Mouse (Mus musculus) kidney, adult 2 months (tissue): ENCODE measurements around the gene Vwa7. TPM values are rescaled to one million over a fixed set of nuclear protein-coding genes. Genes with fewer than 3 reads are reported as not detected.
"Not testable (repeated sequence)": the region's sequence is repeated elsewhere in the genome, so short reads cannot be mapped to it uniquely, and the experiment has no call there.

Experiments used
- DNase-seq: peaks from one replicate; pipeline ENCODE4 v3.0.0; 2021
- H3K27ac ChIP-seq: fragments of 200-500 bp; 2 replicates; pipeline ENCODE4 v1.5.1; 2012; ENCODE audit warnings: low read depth, low read length, control low read depth, inconsistent platforms; ENCODE audit not compliant: insufficient read depth
- H3K27me3 ChIP-seq: fragments of 200-500 bp; replicated peaks from 2 replicates; pipeline ENCODE4 v1.6.1; 2012; ENCODE audit warnings: mild to moderate bottlenecking, moderate library complexity, low read length, inconsistent platforms; ENCODE audit not compliant: control insufficient read depth, insufficient read depth
- H3K36me3 ChIP-seq: fragments of 200-500 bp; 2 replicates; pipeline ENCODE4 v1.6.1; 2012; ENCODE audit warnings: mild to moderate bottlenecking, moderate library complexity, low read length, inconsistent platforms; ENCODE audit not compliant: control insufficient read depth, insufficient read depth
- H3K4me1 ChIP-seq: fragments of 200-500 bp; 2 replicates; pipeline ENCODE4 v1.6.1; 2011; ENCODE audit warnings: low read length; ENCODE audit not compliant: control insufficient read depth, insufficient read depth
- H3K4me3 ChIP-seq: fragments of 200-500 bp; 2 replicates; pipeline ENCODE4 v1.5.1; 2011; ENCODE audit warnings: mild to moderate bottlenecking, low read depth, low read length, control low read depth; ENCODE audit not compliant: insufficient read depth
- CTCF ChIP-seq: fragments of 200-500 bp; conservative IDR thresholded peaks from 2 replicates; pipeline ENCODE4 v1.5.1; 2011; ENCODE audit warnings: low read depth, mild to moderate bottlenecking, control low read depth, low read length, moderate library complexity, mixed read lengths; ENCODE audit not compliant: insufficient read depth, insufficient read length
- POLR2A ChIP-seq: fragments of 200-500 bp; IDR thresholded peaks from one replicate; pipeline ENCODE4 v1.6.1; 2011; ENCODE audit warnings: low read depth, low read length, control low read depth
- WGBS: fragments of 180-500 bp; shearing (Covaris S2); methylation state at CpG from one replicate; pipeline ENCODE4 v1.1.7; 2018; 5-methylcytosine and 5-hydroxymethylcytosine counted together
- polyA plus RNA-seq: library from polyadenylated mRNA; depleted of rRNA; stranded (reverse); fragments of >200 nt; gene quantifications from 2 replicates; pipeline ENCODE4 v1.2.3, GENCODE M21; 2012; rRNA removed

Gene Vwa7
- 0.80 and 0.89 TPM in 2 replicates for polyA plus RNA-seq

- TF ChIP-seq CTCF, result no peak
- TF ChIP-seq POLR2A, result no peak
- WGBS, result 36% methylated on average over 12 of the region's 12 CpGs
- Histone ChIP-seq H3K36me3 (no peaks in the 10 kb centered on the region; the same call in 1 of the 2 replicates), H3K27me3 (no peaks in the 10 kb centered on the region), H3K27ac (no peak within 1 kb of the TSS), H3K4me1 (no peaks in the 10 kb centered on the region), H3K4me3 (no peak within 1 kb of the TSS)
- DNase-seq, result peak; percentile 58
Measured at GRCm38 (mm10) chr17:35016376-35016775, at the start of gene Vwa7. Gene Vwa7 (plus strand): TSS chr17:35016579.

- H3K4me3 ChIP-seq, DNase-seq, H3K36me3 ChIP-seq, H3K4me1 ChIP-seq, H3K27me3 ChIP-seq, H3K27ac ChIP-seq: not testable (repeated sequence)
- 68% methylated on average over 9 of the region's 11 CpGs for WGBS
Measured at GRCm38 (mm10) chr17:34969822-34970221, 46.6 kb upstream of the Vwa7 start, which contains the start of gene Gm20481. Gene Gm20481 (plus strand): TSS chr17:34969912.

GRCm38 (mm10) chr17:34970850-34971249, 45.5 kb upstream of the Vwa7 start:
- H3K4me1 ChIP-seq, H3K27me3 ChIP-seq, DNase-seq, H3K36me3 ChIP-seq, H3K4me3 ChIP-seq, H3K27ac ChIP-seq: not testable (repeated sequence)
- WGBS, result 35% methylated on average over 25 of the region's 37 CpGs

- WGBS, result under 1% methylated on average over 27 of the region's 43 CpGs
- H3K27ac ChIP-seq, H3K4me1 ChIP-seq, H3K36me3 ChIP-seq, DNase-seq, H3K27me3 ChIP-seq: not testable (repeated sequence)
- peak overlapping the region; percentile 21; the same call in 1 of the 2 replicates for H3K4me3 ChIP-seq
Measured at GRCm38 (mm10) chr17:34971694-34972068, 44.7 kb upstream of the Vwa7 start.

DNA sequence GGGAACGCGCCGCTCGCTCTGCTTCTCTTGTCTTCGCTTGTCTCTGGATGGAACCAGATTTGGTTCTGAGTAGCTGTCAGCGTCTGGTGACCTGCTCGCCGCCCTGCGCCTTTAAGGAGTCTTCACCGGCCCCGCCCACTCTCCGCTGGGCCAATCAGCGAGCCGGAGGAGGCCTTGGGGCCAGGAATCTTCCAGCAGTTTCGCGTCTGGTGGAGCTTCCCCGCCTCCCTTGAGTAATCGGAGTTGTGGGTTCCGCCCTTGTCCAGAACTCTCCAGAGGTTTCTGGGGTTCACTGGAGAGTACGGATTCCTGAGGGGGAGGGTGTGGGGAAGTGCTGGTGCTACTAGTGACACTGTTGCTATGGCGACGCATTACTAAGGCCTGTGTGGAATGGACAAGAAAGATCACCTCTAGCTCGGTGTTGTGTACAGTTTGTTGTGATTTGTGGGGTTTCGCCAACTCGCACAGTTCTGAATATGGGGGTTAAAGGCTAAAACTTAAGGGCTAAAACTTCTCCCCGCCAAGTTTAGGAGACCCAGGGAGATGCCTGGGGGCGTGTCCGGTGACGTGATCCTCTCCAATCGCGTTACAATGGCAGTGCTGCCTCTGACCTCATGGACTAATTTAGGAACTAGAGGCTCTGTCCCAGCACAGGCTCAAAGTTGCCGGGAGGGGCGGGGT, 44.2 kb upstream of the Vwa7 start, which contains the start of the genes Hspa1a and Hspa1l:
TSS of gene Hspa1a (minus strand) at position 88 of the 681 bp plus-strand sequence.
TSS of gene Hspa1l (plus strand) at position 635 of the 681 bp plus-strand sequence.
- not testable (repeated sequence) for H3K27me3 ChIP-seq, H3K4me1 ChIP-seq, H3K36me3 ChIP-seq
- TF ChIP-seq POLR2A, result peak; percentile 82
- DNase-seq, result peak; percentile 97
- Histone ChIP-seq H3K4me3 (peak within 1 kb of the TSS; percentile 32), H3K27ac (peak within 1 kb of the TSS; percentile 74)
- WGBS, result under 1% methylated on average over 33 of the region's 33 CpGs

DNA sequence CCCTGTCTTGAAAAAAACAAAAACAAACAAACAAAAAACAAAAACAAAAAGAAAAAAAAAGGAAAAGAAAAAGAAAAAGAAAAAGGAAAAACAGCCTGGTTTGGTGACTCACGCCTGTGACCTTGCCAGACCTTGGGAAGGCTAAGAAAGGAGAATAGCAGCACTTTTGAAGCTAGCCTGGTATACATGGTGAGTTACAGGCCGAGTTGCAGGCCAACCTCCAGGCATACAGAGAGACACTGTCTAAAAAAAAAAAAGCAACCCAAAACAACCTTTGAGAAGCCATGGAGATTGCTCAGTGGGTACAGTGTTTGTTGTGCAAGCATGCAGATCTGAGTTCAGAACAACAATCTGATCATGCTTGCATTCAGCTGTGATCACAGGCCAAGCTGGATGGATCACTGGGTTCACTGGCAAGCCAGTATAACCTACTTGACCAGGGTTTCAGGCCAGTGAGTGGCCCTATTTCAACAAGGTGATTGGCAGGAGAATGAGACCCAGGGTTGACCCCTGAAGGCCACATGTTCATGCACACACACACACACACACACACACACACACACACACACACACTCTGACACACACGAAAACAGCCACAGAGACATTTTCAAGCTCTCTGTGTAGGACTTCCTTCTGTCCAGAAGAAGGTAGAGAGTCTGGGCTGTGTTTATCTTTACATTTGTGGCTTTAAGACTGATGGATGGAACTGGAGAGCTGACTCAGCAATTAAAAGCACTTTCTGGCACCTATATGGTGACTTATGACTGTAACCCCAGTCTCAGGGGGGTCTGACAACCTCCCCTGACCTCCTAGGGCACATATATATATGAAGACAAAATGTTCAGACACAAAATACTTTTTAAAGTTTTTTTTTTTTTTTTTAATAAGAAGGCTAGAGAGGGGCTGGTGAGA, 40.5 kb upstream of the Vwa7 start:
- WGBS, result 67% methylated on average over 3 of the region's 3 CpGs
- H3K36me3 ChIP-seq, result no peaks in the 10 kb centered on the region
- no peak overlapping the region for H3K4me3 ChIP-seq
- peaks cover 16% of the 10 kb centered on the region; the same call in 1 of the 2 replicates for H3K4me1 ChIP-seq
- DNase-seq, result no peak
- peak overlapping the region; percentile 40; the same call in 1 of the 2 replicates for H3K27ac ChIP-seq
- TF ChIP-seq CTCF, result no peak
- no peaks in the 10 kb centered on the region for H3K27me3 ChIP-seq

DNA sequence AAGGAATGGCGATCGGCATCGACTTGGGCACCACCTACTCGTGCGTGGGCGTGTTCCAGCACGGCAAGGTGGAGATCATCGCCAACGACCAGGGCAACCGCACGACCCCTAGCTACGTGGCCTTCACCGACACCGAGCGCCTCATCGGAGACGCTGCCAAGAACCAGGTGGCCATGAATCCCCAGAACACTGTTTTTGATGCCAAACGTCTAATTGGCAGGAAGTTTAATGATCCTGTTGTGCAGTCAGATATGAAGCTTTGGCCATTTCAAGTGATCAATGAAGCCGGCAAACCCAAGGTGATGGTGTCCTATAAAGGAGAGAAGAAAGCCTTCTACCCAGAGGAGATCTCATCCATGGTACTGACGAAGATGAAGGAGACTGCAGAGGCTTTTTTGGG, 39.4 kb upstream of the Vwa7 start:
- DNase-seq, result no peak
- TF ChIP-seq POLR2A (no peak), CTCF (no peak)
- 93% methylated on average over 20 of the region's 20 CpGs for WGBS

More for the DNA sequence above, 39.4 kb upstream of the Vwa7 start:
- Histone ChIP-seq H3K4me1 (peaks cover 18% of the 10 kb centered on the region; the same call in 1 of the 2 replicates), H3K4me3 (no peak overlapping the region), H3K36me3 (no peaks in the 10 kb centered on the region), H3K27me3 (no peaks in the 10 kb centered on the region), H3K27ac (no peak overlapping the region)
